Mouse (Mus musculus) ZHBTc4 (cell line): ENCODE data around the gene S100a14.

Experiments
- DNase-seq: peaks from one replicate; pipeline ENCODE4 v3.0.0-alpha.2; 2011; ENCODE audit warnings: low read depth, low spot score

The S100a14 gene

DNA sequence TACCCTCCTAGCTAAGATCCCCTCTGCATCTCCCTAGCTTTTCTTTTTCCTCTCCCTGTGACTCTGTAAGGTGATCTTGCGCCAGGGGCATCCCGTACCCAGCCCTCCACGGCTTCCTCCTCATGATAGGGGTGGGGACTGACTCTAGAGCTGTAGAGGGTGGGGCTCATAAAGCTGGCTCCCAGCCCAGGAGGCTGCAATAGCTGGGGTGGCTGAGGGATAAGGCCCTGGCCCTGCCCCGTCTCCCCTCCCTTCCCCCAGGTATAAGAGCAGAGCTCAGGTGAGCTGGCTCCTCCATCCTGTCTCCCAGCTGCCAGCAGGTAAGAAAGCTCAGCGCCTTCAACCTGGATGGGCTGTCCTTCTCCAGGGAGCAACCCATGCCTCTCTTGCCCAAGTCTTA lies at the start of gene S100a14:
S100a14 (plus strand) TSS at position 277 of the 400 bp plus-strand sequence.
- no peak for DNase-seq

DNA sequence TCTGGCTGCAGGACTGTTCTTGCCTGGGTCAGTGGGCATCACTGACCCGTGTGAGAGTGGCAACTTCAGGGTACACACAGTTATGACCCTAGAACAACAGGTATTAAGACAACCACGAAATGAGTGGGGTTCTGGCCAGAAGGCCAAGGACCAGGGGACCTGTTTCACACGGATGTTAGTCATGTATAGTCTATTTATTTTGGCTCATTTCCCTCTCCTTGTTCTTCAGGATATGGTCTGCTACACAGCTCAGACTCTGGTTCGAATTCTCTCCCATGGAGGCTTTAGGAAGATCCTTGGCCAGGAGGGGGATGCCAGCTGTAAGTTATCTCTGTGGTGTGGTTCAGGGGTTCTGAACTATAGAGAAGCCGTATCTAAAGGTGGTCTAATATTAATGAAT lies 39.7 kb upstream of the S100a14 start:
- DNase-seq: no peak

DNA sequence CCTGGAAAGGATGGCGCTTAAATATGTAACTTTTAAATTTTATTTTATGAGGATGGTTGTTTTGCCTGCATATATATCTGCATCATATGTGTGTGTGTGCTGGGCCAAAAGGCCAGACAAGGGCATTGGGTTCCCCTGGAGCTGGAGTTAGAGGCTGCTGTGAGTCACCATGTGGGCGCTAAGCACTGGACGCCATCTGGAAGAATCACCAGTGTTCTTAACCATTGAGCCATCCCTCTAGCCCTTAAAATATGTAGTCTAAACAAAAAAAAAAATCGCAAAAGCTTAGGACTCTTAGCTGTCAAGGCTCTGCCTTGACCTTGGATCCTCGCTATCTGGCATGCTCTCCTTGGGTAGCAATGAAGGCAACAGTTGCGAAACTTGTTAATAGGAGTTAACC lies 38.1 kb upstream of the S100a14 start:
- DNase-seq: no peak

DNA sequence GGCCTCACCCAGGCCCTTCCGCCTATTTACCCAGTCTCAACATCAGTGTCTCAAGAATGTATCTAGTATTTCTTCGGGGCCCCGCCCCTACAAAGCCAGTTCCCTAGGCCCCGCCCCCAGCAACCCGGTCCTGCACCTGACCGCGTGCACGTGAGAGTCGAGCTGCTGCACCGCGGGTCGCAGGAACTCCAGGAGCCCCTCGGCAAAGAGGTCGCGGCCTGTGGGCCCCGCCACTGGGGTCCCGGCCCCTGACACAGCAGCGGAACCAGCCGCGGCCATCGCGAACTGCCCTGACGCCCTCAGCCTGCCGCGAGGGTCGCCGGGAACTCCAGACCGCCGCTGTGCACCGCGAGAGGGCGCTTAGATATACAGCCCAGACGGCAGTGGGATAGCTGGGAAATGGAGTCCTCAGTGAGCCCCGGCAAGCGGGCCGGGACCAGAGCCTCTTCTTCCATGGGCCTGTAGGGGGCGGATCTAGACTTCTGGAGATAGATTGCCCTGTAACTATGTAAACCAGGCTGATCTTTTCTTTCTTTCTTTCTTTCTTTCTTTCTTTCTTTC lies 35.9 kb upstream of the S100a14 start, which contains the start of gene Snapin:
Snapin (minus strand) TSS at position 338 of the 561 bp plus-strand sequence.
- DNase-seq: peak; percentile 97

DNA sequence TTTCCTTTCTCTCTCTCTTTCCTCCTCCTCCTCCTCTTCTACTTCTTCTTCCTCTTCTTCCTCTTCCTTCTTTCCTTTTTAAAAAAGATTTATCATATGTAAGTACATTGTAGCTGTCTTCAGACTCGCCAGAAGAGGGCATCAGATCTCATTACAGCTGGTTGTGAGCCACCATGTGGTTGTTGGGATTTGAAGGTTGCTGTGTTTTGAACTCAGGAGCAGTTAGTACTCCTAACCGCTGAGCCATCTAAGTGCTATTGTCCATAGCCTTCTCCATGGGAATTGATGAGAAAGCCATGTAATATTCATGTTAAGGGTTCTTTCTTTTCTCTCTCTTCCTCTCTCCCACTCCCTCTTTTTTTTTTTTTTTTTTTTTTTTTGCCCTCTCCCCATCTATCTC lies 35.3 kb upstream of the S100a14 start:
- DNase-seq: peak; percentile 67

DNA sequence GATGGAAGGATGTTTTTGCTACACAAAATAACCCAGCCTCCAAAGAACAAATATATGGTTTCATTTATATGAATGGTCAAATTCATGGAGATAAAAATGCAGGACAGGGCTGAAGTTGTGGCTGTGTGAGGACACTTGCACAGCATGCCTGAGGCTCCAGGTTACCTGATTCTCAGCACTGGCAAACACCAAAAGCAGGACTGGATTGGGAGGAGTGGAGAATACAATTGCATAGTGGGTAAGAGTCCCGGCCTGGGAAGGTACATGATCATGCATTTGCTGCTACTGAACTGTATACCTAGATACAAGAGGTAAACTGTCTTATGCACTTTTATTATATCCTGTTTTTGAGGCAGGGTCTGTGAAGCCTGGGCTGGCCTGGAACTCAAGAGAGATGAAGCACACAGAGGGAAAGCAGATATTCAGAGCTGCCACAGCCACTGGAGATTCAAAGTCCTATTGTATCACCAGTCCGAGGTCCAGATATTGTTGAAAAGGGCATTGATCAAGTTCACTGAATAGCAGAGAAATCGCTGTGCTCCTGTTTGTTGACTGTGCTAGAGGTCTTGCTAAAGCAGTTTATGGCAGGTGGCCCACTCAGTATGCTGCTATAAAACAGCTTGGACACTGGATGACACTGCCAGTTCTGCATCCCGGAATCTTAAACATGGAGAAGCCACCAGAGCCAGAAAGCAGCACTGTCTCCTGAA lies 32.7 kb upstream of the S100a14 start:
- no peak for DNase-seq

DNA sequence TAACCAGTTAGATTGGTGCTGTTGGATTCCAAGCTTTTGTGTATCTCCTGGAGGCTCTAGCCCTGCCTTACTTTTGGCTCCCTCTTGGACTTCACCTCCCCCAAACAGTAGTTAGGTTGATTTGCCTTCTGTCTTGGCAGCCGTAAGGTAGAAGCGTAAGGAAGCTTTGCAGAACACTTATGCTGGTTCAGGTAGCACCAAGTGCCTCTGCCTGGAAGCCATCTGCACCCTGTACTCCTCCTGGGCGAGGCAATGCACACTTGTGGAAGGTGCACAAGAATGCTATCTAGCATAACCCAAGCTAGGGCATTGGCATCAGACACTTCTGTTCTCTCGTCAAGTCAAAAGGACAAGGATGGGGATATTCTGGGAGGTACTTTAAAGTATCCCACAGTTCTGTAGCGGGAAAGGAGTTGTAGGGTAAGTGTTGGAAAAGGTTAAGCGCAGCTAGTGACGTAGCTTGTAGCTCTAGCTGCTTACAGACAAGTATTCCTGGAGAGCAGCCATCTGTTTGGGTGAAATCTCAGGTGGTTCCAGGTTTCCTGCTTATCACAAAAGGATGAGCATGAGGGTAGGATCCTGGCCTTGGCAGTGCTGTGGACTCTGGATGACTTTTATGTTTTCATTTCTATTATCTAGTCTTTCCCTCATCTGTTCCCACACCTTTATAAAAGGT lies 30.7 kb upstream of the S100a14 start:
- no peak for DNase-seq

DNA sequence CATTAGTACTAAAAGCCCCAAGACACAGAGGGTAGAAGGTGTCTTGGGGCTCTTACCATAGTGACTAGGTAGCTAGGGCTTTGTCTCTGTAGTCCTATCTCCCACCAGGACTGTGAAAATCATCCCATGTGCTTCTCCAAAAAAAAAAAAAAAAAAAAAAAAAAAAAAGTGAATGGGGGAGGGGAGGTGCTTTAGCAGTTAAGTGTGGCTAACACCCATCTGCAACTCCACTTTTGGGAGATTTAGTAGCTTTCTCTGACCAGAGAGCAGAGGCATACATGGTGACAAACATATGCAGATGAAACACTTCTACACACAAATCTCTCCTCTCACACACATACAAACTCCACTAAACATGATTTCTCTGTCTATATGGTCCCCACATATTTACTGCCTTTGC lies 29.1 kb upstream of the S100a14 start:
- DNase-seq: no peak

DNA sequence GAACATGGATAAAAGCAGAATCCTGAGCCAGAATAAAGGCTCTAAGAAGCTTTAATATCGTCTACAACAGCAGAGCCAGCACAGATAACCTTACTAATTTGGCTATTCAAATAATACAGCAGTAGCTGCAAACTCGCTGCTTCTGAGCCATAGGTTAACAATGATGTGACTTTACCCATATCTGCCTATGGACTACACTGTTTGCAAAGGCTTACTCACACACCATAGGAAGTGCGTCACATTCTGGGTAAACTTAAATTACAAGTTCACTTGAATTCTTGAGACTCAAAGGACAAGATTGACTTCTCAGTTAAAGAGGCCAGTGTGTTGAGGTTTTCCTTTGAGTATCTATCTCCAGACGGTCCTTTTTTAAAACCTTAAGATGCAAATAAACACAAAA lies 23.2 kb upstream of the S100a14 start:
- no peak for DNase-seq

DNA sequence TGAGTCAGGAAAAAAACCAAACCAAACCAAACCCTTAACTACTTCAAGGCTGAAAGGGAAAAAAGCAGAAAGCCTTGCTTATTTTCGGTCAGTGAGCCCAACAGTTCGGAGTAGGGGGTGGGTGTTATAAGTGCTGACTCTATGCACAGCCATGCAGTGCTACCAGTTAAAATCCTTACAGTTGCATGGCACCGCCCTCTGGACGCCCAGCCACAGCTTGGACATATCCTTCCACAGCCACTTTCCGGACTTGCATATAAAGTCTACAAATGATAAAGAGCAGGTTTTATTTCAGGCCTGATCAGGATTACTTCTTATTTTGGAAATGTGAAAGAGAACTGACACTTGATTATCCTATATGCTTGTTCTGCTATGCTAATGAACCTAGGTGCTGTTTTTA lies 21.4 kb upstream of the S100a14 start:
- no peak for DNase-seq

DNA sequence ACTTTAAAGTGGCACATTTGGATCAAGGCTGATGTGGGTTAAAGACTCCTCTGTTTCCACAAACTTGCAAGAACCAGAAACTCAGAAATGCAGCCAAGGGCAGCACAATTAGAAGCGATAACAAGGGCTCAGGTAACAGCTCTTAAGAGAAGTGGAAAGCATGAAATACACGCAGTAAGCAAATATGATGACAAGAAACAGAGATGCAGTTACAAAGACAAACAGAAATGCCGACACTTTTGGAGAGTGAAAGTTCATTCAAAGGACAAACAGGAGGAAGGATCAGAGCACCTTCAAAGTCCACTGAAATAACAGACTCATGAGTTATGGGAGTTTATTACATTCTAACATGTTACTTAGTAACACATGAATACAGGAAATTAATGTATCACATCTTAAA lies 20.3 kb upstream of the S100a14 start:
- DNase-seq: no peak

DNA sequence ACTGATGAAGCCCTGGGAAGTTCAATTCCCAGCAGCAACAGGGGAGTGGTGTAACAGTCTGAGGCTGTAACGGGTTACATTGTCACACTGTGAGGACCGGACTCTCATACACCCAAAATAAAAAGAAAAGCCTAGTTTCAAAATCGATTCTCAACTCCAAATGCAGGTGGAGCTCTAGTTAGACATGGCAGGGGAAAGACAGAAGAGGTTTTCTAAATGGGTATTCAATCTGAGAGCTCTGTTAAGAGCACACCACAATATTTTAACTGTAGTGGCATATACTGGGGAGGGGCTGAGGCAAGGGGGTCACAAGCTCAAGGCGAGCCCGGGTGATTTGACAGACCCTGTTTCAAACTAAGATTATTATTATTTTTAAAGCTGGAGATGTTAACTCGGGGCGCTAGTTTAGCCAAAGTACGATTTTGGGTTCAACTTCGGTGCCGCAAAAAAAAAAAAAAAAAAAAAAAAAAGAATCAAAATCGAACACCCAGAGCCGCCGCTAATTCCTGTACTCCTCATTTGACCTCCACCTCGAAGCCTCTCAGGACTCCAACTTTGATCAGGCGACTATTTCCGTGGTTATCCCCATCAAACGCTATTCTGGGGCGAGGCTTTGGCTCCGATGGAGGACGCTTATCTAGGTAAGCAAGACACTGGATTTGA lies 18.2 kb upstream of the S100a14 start:
- DNase-seq: no peak

DNA sequence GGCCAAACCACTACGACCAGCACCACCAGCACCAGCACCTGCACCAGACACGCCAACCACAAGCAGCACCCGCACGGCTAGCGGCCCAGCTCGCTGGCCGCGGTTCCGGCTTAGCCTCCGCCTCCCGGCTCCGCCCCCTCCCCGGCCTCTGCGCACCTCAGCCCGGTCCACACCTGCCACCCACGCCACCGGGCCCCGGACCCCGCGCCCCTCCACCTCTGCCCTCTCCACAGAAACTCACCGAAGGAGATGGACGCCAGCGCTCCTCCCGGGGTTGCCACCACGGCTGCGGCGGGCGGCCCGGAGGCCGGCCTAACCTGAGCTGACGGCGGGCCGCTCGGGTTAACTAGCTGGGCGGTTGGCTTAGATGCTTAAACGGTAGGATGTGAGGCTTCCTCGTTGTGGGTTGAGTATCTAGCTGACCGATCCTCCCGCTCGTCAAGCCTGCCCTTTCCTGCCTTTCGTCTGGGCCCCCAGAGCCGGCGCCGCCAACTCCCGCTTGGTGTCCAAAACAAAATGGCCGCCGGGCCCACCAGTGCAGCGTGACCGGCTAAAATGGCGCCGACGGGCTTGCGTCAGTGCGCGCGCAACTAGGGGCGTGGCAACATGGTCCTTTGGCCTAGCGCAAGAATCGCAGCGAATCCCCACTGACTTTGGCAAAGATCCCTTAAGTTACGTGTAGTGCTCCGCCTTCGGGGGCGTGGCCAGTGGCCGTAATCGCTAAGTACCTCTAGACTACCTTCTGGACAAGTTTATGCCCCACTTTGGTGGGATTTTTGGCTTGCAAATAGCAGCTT lies 17.5 kb upstream of the S100a14 start, which contains the start of gene Chtop:
Chtop (minus strand) TSS at position 549 of the 797 bp plus-strand sequence.
- DNase-seq: peak; percentile 100

DNA sequence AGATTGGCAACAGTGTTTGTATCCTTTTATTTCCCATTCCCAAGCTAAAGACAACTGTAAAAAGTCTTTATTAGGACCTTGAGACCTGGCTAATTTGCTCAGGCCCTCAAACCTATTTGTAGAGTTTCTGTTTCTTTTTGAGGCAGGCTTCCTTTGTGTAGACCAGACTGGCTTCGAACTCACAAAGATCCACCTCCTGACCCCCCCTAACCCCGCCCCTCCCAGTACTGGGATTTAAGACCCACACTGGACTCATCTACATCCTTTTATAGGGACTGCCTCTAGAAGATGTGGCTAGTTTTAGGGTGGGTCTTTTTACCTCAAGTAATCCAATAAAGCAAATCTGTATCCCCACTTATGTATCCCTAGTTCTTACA lies 16.9 kb upstream of the S100a14 start:
- DNase-seq: no peak

DNA sequence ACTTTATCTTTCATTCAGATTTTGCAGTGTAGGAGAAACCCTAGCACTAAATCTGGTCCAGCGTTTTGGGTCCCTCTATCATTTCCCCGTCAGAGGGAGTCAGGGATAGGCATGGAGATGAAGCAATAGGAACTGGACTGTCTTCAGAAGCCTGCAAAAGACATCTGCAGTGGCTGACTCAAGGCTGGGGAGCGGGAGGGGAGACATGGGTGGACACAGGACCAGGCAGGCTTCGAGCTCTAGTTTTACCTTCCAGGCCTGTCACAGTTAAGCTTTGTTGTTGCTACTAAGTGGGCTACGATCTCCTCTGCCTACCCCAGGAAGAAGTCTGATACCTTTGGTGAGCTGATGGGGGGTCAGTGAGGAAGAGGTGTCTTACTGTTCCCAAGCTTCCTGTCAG lies 14.4 kb upstream of the S100a14 start:
- DNase-seq: no peak

DNA sequence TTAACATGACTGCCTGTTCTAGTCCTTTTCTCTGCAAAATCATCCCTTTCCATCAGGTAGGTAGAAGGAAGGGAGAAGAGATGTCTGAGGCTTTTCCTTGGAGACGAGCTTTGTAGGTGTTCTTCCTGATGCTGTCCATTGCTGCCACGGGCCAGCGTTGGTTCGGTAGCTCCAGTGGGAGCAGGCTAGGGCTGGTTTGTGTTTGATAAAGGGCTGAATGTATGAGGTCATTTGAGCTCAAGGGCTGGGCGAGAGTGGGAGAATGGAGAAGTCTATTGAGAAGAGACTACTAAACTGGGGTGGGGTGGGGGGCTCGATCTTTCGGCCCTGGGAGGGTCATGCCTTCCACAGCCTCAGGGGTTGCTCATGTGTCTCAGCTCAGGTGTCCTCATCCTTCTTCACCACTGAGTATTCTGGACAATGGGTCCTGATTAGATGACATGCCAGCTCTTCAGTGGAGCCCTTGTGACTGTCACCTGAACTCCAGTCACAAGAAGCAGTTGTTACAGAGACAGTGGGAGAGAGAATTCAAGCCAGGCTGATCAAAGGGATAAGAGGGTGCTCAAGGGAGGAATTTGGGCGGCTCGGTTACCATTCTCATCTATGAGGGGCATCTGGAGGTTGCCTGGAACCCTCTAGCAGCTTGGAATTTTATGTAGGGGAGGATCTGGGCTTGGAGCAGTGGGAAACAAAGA lies 13.6 kb upstream of the S100a14 start:
- peak; percentile 82 for DNase-seq

DNA sequence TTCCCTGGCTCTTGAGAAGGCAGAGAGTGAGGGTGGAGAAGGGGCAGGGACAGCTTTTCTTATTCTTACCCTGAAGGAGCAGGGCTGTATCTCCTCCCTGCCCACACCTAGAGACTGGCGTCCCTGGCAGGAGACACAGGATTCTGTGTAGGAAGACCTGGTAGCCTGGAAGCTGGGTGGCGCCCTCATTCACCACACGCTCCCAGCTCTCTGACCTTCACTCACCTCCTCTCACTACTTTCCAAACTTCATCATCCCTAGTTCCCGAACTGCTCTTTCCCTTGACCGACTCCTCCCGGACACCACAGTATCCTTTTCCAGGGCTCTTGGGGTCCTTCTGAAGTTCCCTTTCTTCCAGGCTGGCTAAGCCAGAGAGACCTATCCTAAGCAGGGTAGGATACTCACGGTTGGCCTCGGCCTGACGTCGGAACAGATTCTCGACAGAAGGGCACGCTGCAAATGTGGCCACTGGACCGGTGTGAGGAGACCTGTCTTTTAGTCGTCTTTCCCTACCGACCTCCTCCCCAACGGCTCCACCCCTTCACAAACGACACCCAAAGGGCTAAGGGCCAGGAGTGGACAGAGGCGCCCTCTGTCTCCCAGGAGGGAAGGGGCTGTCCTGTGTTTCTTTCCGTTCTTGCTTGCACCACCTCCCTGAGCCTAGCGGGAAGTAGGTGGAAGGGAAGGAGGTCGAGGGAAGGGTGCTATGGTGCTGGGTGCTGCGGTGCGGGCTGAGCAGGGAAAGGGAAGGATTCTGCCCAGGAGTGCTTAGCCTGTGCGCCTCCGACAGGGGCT lies 12.7 kb upstream of the S100a14 start, which contains the start of the genes S100a1 and S100a13:
S100a1 (minus strand) TSS at position 597 of the 795 bp plus-strand sequence.
S100a13 (plus strand) TSS at position 640 of the 795 bp plus-strand sequence.
- DNase-seq: peak; percentile 44

DNA sequence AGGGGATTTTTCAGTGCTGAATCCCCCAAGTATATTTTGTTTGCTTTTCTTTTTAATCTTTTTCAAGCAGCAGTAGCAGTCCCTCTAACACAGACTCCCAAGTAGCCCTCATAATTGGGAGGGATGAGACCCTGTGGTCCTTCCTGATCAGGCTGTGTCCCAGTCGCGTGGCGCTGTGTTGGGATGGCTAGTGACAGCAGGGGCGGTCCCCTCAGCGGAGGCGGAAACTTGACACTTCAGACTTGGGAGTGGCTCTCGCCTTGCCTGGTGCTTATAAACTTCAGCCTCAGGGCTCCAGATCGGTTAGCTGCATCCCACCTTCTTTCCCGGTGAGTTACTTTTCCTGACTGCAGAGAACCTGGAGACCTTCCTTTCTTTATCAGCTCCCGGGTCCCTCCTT lies 12.0 kb upstream of the S100a14 start:
- DNase-seq: peak; percentile 73

DNA sequence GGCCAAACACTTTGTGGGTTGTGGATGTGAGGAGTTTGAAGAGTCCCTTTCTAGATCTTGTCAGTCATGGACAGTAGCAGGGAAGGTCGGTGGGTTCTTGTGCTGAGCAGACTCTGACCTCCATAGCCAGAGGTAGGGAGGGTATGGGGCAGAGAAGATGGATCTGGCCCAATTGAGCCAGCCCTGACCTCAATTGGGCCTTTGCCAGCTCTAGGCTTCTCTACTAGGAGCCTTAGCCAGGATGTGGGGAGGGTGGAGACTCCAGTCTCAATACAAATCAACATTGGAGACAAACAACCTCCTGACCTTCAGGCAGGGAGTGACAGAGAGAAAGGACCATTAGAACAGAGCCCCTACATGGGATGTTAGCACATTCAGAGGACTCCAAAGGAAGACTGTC lies 11.4 kb upstream of the S100a14 start:
- no peak for DNase-seq

DNA sequence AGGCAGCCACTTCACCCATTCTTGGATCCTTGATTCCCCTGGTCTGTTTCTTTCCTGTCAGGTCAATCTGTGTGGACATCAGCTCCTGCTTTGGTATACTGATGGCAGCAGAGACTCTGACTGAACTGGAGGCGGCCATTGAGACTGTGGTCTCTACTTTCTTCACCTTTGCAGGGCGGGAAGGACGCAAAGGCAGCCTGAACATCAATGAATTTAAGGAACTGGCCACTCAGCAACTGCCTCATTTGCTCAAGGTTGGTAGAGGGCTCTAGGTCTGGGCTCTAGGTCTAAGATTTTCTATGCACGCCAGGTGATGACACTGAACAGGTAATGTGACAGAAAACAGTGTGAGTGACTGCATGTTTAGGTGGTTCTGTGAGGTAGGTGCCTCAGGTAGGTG lies 10.9 kb upstream of the S100a14 start:
- no peak for DNase-seq
